Mouse (Mus musculus) R1 (cell line): ENCODE measurements at regions not wholly inside any gene's neighbourhood (a gene's known extent, or its start where the extent isn't known, plus 50 kb on each side); places are given as distances from the start of the nearest gene placed in this dataset.
A peak's percentile ranks its signal among the peaks of the same experiment; 100 is the strongest.

Experiments
- DNase-seq: peaks from one replicate; pipeline ENCODE4 v3.0.0-alpha.2; 2018; ENCODE audit warnings: low read depth, low spot score

GRCm38 (mm10) chr10:48066986-48067385 is 1721.6 kb downstream of the Grik2 start:
- peak; percentile 1 for DNase-seq

GRCm38 (mm10) chr10:48027296-48027695 is 1761.3 kb downstream of the Grik2 start:
- DNase-seq: no peak

GRCm38 (mm10) chr10:47991328-47992044 is 1797.1 kb downstream of the Grik2 start:
- no peak for DNase-seq

GRCm38 (mm10) chr10:47979028-47979427 is 1809.5 kb downstream of the Grik2 start:
- no peak for DNase-seq
